Mouse (Mus musculus) stomach, embryonic 14.5 days (tissue): ENCODE measurements around the gene Tk1. TPM values are rescaled to one million over a fixed set of nuclear protein-coding genes. Genes with fewer than 3 reads are reported as not detected.
A peak's percentile ranks its signal among the peaks of the same experiment; 100 is the strongest.

Experiments
- ATAC-seq: fragments of 200-750 bp; cut with Nextera tagmentation; 2 replicates; pipeline ENCODE4 v1.8.0; 2017; ENCODE audit warnings: low read depth, moderate TSS enrichment; ENCODE audit not compliant: insufficient number of reproducible peaks, insufficient read depth, low FRiP score
- H3K27ac ChIP-seq: fragments of 300-500 bp; sonication (generic); 2 replicates; pipeline ENCODE4 v1.5.1; 2014; ENCODE audit warnings: mild to moderate bottlenecking, low read length, moderate library complexity, mixed read lengths
- H3K27me3 ChIP-seq: fragments of 300-500 bp; sonication (generic); 2 replicates; pipeline ENCODE4 v1.6.1; 2014; ENCODE audit warnings: low read length, control low read depth, mixed read lengths; ENCODE audit not compliant: control insufficient read depth, insufficient read depth
- H3K36me3 ChIP-seq: fragments of 300-500 bp; sonication (generic); 2 replicates; pipeline ENCODE4 v1.6.1; 2014; ENCODE audit warnings: mild to moderate bottlenecking, control low read depth, low read length, moderate library complexity, mixed read lengths; ENCODE audit not compliant: control insufficient read depth, insufficient read depth
- H3K4me1 ChIP-seq: fragments of 300-500 bp; sonication (generic); 2 replicates; pipeline ENCODE4 v1.6.1; 2014; ENCODE audit warnings: low read length, control low read depth, mixed read lengths; ENCODE audit not compliant: control insufficient read depth, insufficient read depth
- H3K4me2 ChIP-seq: fragments of 300-500 bp; sonication (generic); replicated peaks from 2 replicates; pipeline ENCODE4 v1.6.1; 2014; ENCODE audit warnings: low read depth, low read length, control low read depth
- H3K4me3 ChIP-seq: fragments of 300-500 bp; sonication (generic); 2 replicates; pipeline ENCODE4 v1.5.1; 2014; ENCODE audit warnings: low read depth, low read length, control low read depth
- H3K9ac ChIP-seq: fragments of 300-500 bp; sonication (generic); replicated peaks from 2 replicates; pipeline ENCODE4 v1.6.1; 2014; ENCODE audit warnings: low read depth, mild to moderate bottlenecking, control low read depth, low read length, moderate library complexity, mixed read lengths
- H3K9me3 ChIP-seq: fragments of 300-500 bp; sonication (generic); 2 replicates; pipeline ENCODE4 v1.6.1; 2016; ENCODE audit warnings: low read depth, low read length, control low read depth; ENCODE audit not compliant: control insufficient read depth
- WGBS: fragments of 180-500 bp; shearing (Covaris S2); extraction: QIAGEN DNeasy Blood & Tissue Kit; methylation state at CpG from one replicate; pipeline ENCODE4 v1.1.7; 2014; 5-methylcytosine and 5-hydroxymethylcytosine counted together
- polyA plus RNA-seq: library from polyadenylated mRNA; unstranded; fragments of >200 nt; fragmentation: Nextera tagmentation; extraction: Ambion mirVana; gene quantifications from 2 replicates; pipeline ENCODE4 v1.2.1, GENCODE M21; 2014

The Tk1 gene
- polyA plus RNA-seq, 1 experiment from 2014 or later = 149 TPM

GRCm38 (mm10) chr11:117799174-117799573, 26.7 kb downstream of the Tk1 start:
- no peak for ATAC-seq
- Histone ChIP-seq H3K4me1 (peaks cover 8% of the 10 kb centered on the region; the same call in 1 of the 2 replicates), H3K4me2 (no peak overlapping the region), H3K27me3 (no peaks in the 10 kb centered on the region), H3K36me3 (no peaks in the 10 kb centered on the region), H3K9me3 (no peaks in the 10 kb centered on the region), H3K27ac (no peak overlapping the region), H3K9ac (no peak overlapping the region), H3K4me3 (no peak overlapping the region)
- 70% methylated on average over 5 of the region's 5 CpGs for WGBS

- Histone ChIP-seq H3K27me3 (no peaks in the 10 kb centered on the region), H3K4me3 (no peak overlapping the region), H3K36me3 (no peaks in the 10 kb centered on the region), H3K27ac (no peak overlapping the region), H3K4me1 (peaks cover 8% of the 10 kb centered on the region; the same call in 1 of the 2 replicates), H3K9me3 (no peaks in the 10 kb centered on the region), H3K4me2 (no peak overlapping the region), H3K9ac (no peak overlapping the region)
- no peak for ATAC-seq
- 35% methylated on average over 2 of the region's 2 CpGs for WGBS
Observed at GRCm38 (mm10) chr11:117798160-117798541, 27.7 kb downstream of the Tk1 start.

GRCm38 (mm10) chr11:117797511-117798159, 28.3 kb downstream of the Tk1 start, which contains the start of gene 6030468B19Rik:
6030468B19Rik (plus strand) TSS chr11:117797660.
- Histone ChIP-seq H3K9me3 (no peaks in the 10 kb centered on the region), H3K9ac (no peak within 1 kb of the TSS), H3K4me2 (no peak within 1 kb of the TSS), H3K27me3 (no peaks in the 10 kb centered on the region), H3K4me3 (no peak within 1 kb of the TSS), H3K27ac (no peak within 1 kb of the TSS), H3K36me3 (no peaks in the 10 kb centered on the region), H3K4me1 (peaks cover 8% of the 10 kb centered on the region; the same call in 1 of the 2 replicates)
- WGBS = 53% methylated on average over 9 of the region's 9 CpGs
- ATAC-seq = peak; percentile 65; the same call in 1 of the 2 replicates

GRCm38 (mm10) chr11:117796954-117797353, 28.9 kb downstream of the Tk1 start:
- no peak for ATAC-seq
- Histone ChIP-seq H3K4me2 (no peak overlapping the region), H3K36me3 (no peaks in the 10 kb centered on the region), H3K9ac (no peak overlapping the region), H3K27ac (no peak overlapping the region), H3K4me3 (no peak overlapping the region), H3K9me3 (no peaks in the 10 kb centered on the region), H3K4me1 (peaks cover 8% of the 10 kb centered on the region; the same call in 1 of the 2 replicates), H3K27me3 (no peaks in the 10 kb centered on the region)
- WGBS = 34% methylated on average over 5 of the region's 5 CpGs

GRCm38 (mm10) chr11:117794035-117794551, 31.8 kb downstream of the Tk1 start:
- no peak overlapping the region for H3K4me3 ChIP-seq
- WGBS = 64% methylated on average over 4 of the region's 4 CpGs
- no peaks in the 10 kb centered on the region for H3K9me3 ChIP-seq
- no peak overlapping the region for H3K9ac ChIP-seq
- H3K27ac ChIP-seq = no peak overlapping the region
- ATAC-seq = no peak
- no peak overlapping the region for H3K4me2 ChIP-seq
- no peaks in the 10 kb centered on the region for H3K27me3 ChIP-seq
- peaks cover 15% of the 10 kb centered on the region for H3K4me1 ChIP-seq
- no peaks in the 10 kb centered on the region for H3K36me3 ChIP-seq

GRCm38 (mm10) chr11:117792281-117792888, 33.5 kb downstream of the Tk1 start:
- Histone ChIP-seq H3K27ac (peak overlapping the region; percentile 12; the same call in 1 of the 2 replicates), H3K27me3 (no peaks in the 10 kb centered on the region), H3K4me1 (peaks cover 8% of the 10 kb centered on the region), H3K36me3 (no peaks in the 10 kb centered on the region), H3K9ac (no peak overlapping the region; the same call in 1 of the 2 replicates), H3K4me3 (no peak overlapping the region), H3K4me2 (peak overlapping the region; percentile 37), H3K9me3 (no peaks in the 10 kb centered on the region)
- 4% methylated on average over 22 of the region's 22 CpGs for WGBS
- ATAC-seq = peak; percentile 69

GRCm38 (mm10) chr11:117791441-117791761, 34.5 kb downstream of the Tk1 start:
- no peaks in the 10 kb centered on the region for H3K9me3 ChIP-seq
- H3K4me3 ChIP-seq = no peak overlapping the region
- H3K4me1 ChIP-seq = peaks cover 8% of the 10 kb centered on the region
- whole genome bisulfite sequencing = 85% methylated on average over 9 of the region's 9 CpGs
- H3K27ac ChIP-seq = no peak overlapping the region
- ATAC-seq = no peak
- H3K4me2 ChIP-seq = no peak overlapping the region
- H3K27me3 ChIP-seq = no peaks in the 10 kb centered on the region
- no peak overlapping the region for H3K9ac ChIP-seq
- no peaks in the 10 kb centered on the region for H3K36me3 ChIP-seq

GRCm38 (mm10) chr11:117790703-117791440, 35.0 kb downstream of the Tk1 start:
- Histone ChIP-seq H3K4me3 (no peak overlapping the region), H3K36me3 (no peaks in the 10 kb centered on the region), H3K27ac (peak overlapping the region; percentile 39), H3K4me1 (peaks cover 8% of the 10 kb centered on the region), H3K27me3 (no peaks in the 10 kb centered on the region), H3K9ac (no peak overlapping the region), H3K4me2 (peak overlapping the region; percentile 41), H3K9me3 (no peaks in the 10 kb centered on the region)
- peak; percentile 83; the same call in 1 of the 2 replicates for ATAC-seq
- 37% methylated on average over 23 of the region's 23 CpGs for WGBS
